Mouse (Mus musculus): ENCODE results near the gene 1700001P01Rik.

DNA sequence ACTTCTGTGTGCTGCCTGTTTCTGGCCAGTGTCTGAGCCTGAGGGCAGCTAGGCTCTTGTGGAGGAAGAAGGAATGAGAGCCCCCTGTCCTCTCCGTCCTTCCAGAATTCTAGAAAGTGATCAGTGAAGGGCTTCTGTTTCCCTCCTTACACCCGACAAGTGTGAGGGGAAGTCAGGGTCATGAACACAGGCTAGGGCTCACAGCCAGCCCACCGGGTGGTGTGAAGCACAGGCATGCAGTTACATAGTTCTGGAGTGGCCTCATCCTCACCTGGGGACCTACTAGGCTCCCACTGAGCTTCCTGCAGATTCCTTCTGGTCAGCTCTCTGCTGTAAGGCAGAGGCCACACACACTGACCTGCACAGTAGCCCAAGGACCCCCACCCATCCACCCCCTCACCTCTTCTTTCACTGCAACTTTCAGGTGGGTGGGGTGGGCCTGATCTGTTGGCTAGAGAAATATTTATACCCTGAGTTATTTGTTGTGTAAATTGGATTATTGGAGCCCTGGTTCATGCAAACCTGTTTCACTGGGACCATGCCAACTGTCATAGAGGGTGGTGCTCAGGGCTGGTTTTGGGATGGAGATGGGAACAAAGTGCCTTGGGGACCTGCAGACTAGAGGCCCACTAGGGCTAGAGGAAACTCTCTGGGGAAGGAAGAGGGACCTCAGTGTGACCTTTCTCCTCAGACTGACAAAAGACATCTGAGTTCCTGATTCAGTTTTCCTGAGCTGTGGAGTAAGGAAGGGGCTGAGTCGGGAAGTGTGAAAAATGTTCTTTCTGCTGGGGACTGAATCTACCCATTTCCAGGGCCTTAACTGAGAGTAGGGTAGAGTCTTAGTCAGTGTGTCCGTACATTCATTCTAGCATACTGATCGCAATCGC, 33.8 kb upstream of the 1700001P01Rik start:
- TF ChIP-seq CTCF (conservative IDR thresholded peaks at IDR 0.05; ENCODE audit: insufficient read depth, insufficient read length, low read depth, low read length) (no peak), POLR2A (IDR thresholded peaks at IDR 0.05; ENCODE audit: low read depth, low read length) (no peak)

Data from kidney, adult 2 months (tissue).